Mouse (Mus musculus) liver, embryonic 14 days (tissue): ENCODE results near the gene Sbk1. TPM values are rescaled to one million over a fixed set of nuclear protein-coding genes. Genes with fewer than 3 reads are reported as not detected.

Source experiments
- polyA plus RNA-seq: library from polyadenylated mRNA; depleted of rRNA; stranded (reverse); fragments of >200 nt; gene quantifications from 2 replicates; pipeline ENCODE4 v1.2.3, GENCODE M21; 2012; rRNA removed

The Sbk1 gene
- polyA plus RNA-seq, result 0.77 and 0.89 TPM in 2 replicates

DNA sequence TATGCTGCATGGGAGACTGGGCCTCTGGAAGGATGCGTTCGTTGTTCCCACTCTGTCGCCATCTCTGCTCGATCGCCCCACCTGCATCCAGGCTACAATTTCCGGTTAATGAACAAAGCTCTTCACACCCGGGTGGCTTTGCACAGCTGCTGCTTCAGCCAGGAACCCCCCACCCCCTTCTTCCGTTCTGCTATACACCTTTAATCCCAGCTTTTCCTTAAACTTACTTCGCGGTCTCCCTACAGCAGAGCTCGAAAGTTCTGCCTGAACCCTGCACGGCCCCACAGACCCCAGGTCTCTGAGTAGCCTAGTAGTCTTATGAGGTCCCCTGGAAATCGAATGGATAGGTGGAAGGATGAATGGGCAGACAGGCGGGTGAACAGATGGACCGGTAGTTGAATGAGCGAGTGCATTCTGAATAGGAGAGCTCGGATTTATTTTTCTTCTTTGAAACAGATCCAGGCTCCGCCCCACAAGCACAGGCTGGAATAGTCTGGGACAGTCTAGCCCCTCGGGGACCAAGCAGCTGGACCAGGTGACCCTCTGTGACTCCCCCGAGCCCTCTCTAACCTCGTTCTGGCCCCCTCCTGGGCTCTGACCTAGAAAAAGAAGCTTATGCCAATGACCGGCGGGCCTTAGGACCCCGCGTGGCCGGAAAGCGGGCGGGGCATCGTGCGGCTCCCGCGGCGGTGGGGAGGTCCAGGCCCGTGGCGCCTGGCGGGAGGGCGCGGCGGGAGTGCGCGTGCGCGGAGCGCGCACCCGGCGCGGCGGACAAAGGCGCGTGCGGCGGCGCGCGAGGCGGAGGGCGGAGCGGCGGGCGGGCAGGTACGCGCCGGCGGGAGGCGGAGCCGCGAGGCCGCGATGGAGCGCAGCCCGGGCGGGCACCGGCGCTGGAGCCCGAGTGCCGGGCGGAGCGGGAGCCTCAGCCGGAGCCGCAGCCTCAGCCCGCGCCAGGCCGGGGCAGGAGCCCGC lies at the start of gene Sbk1:
Sbk1 (plus strand) TSS at position 908 of the 972 bp plus-strand sequence.

Other genes starting within 250 kb of the Sbk1 start
- gene Gsg1l, start 190.2 kb upstream of the Sbk1 start, polyA plus RNA-seq, result 0.06 TPM in 2 replicates
- 38.1 and 45.6 TPM in 2 replicates for gene Xpo6, start 72.1 kb upstream of the Sbk1 start, polyA plus RNA-seq
- 7.6 and 7.8 TPM in 2 replicates for gene Lat, start 97.0 kb downstream of the Sbk1 start, polyA plus RNA-seq
- gene Spns1, start 104.8 kb downstream of the Sbk1 start, polyA plus RNA-seq, result 18.6 and 18.9 TPM in 2 replicates
- gene Nfatc2ip, start 124.1 kb downstream of the Sbk1 start, polyA plus RNA-seq, result 6.6 and 8.4 TPM in 2 replicates
- gene Cd19, start 142.3 kb downstream of the Sbk1 start, polyA plus RNA-seq, result 0.28 and 0.39 TPM in 2 replicates
- gene Rabep2, start 156.1 kb downstream of the Sbk1 start, polyA plus RNA-seq, result 3.7 and 4.3 TPM in 2 replicates
- 0.07 and 2.3 TPM in 2 replicates for gene Atp2a1, start 190.5 kb downstream of the Sbk1 start, polyA plus RNA-seq
- 11.3 and 12.5 TPM in 2 replicates for gene Sh2b1, start 202.8 kb downstream of the Sbk1 start, polyA plus RNA-seq
- gene Tufm, start 214.7 kb downstream of the Sbk1 start, polyA plus RNA-seq, result 64.3 and 72.3 TPM in 2 replicates
- gene Atxn2l, start 230.8 kb downstream of the Sbk1 start, polyA plus RNA-seq, result 34.5 and 42.6 TPM in 2 replicates